Mouse (Mus musculus) embryonic facial prominence, embryonic 11.5 days (tissue): ENCODE results near the gene 2300003K06Rik. TPM values are rescaled to one million over a fixed set of nuclear protein-coding genes. Genes with fewer than 3 reads are reported as not detected.

Experiments
- polyA plus RNA-seq: library from polyadenylated mRNA; unstranded; fragments of >200 nt; fragmentation: Nextera tagmentation; extraction: Ambion mirVana; gene quantifications from 2 replicates; pipeline ENCODE4 v1.2.1, GENCODE M21; 2014

Gene 2300003K06Rik
- polyA plus RNA-seq, 1 experiment from 2014 or later = not detected

Other genes starting within 250 kb of the 2300003K06Rik start
- not detected in 2 replicates for gene Krtap1-3, start 246.7 kb downstream of the 2300003K06Rik start, polyA plus RNA-seq
- gene Krtap9-3, start 240.0 kb downstream of the 2300003K06Rik start, polyA plus RNA-seq = not detected in 2 replicates
- not detected in 2 replicates for gene Gm11938, start 234.8 kb downstream of the 2300003K06Rik start, polyA plus RNA-seq
- not detected in 2 replicates for gene Gm11937, start 227.9 kb downstream of the 2300003K06Rik start, polyA plus RNA-seq
- gene Krtap2-4, start 223.2 kb downstream of the 2300003K06Rik start, polyA plus RNA-seq = not detected in 2 replicates
- gene Gm11562, start 217.6 kb downstream of the 2300003K06Rik start, polyA plus RNA-seq = not detected in 2 replicates
- gene Krtap4-1, start 209.8 kb downstream of the 2300003K06Rik start, polyA plus RNA-seq = not detected in 2 replicates
- not detected in 2 replicates for gene Krtap4-2, start 203.0 kb downstream of the 2300003K06Rik start, polyA plus RNA-seq
- gene Krtap4-7, start 194.0 kb downstream of the 2300003K06Rik start, polyA plus RNA-seq = not detected in 2 replicates
- not detected in 2 replicates for gene Gm11555, start 187.8 kb downstream of the 2300003K06Rik start, polyA plus RNA-seq
- not detected in 2 replicates for gene Gm11563, start 179.1 kb downstream of the 2300003K06Rik start, polyA plus RNA-seq
- not detected in 2 replicates for gene Krtap4-6, start 172.1 kb downstream of the 2300003K06Rik start, polyA plus RNA-seq
- not detected in 2 replicates for gene Gm14190, start 147.3 kb downstream of the 2300003K06Rik start, polyA plus RNA-seq
- gene Gm14180, start 103.8 kb downstream of the 2300003K06Rik start, polyA plus RNA-seq = not detected in 2 replicates
- gene Gm11595, start 65.2 kb downstream of the 2300003K06Rik start, polyA plus RNA-seq = not detected in 2 replicates
- not detected in 2 replicates for gene Krtap4-8, start 57.4 kb downstream of the 2300003K06Rik start, polyA plus RNA-seq
- not detected in 2 replicates for gene Krtap4-9, start 52.9 kb downstream of the 2300003K06Rik start, polyA plus RNA-seq
- not detected in 2 replicates for gene Gm11596, start 44.6 kb downstream of the 2300003K06Rik start, polyA plus RNA-seq
- gene Gm11569, start 39.1 kb downstream of the 2300003K06Rik start, polyA plus RNA-seq = not detected in 2 replicates
- not detected in 2 replicates for gene Gm11554, start 33.6 kb downstream of the 2300003K06Rik start, polyA plus RNA-seq
- gene Krtap4-13, start 28.2 kb downstream of the 2300003K06Rik start, polyA plus RNA-seq = not detected in 2 replicates
- gene Gm11564, start 22.4 kb downstream of the 2300003K06Rik start, polyA plus RNA-seq = not detected in 2 replicates
- not detected in 2 replicates for gene Krtap4-16, start 13.5 kb upstream of the 2300003K06Rik start, polyA plus RNA-seq
- gene Gm11568, start 19.9 kb upstream of the 2300003K06Rik start, polyA plus RNA-seq = not detected in 2 replicates
- gene Gm11559, start 26.4 kb upstream of the 2300003K06Rik start, polyA plus RNA-seq = not detected in 2 replicates
- not detected in 2 replicates for gene Krtap9-1, start 35.3 kb upstream of the 2300003K06Rik start, polyA plus RNA-seq
- gene Gm11567, start 41.1 kb upstream of the 2300003K06Rik start, polyA plus RNA-seq = not detected in 2 replicates
- gene Krtap31-1, start 69.9 kb upstream of the 2300003K06Rik start, polyA plus RNA-seq = not detected in 2 replicates
- gene Gm11565, start 76.7 kb upstream of the 2300003K06Rik start, polyA plus RNA-seq = not detected in 2 replicates
- gene Krtap31-2, start 98.2 kb upstream of the 2300003K06Rik start, polyA plus RNA-seq = not detected in 2 replicates
- not detected in 2 replicates for gene Krtap9-5, start 110.4 kb upstream of the 2300003K06Rik start, polyA plus RNA-seq
- not detected in 2 replicates for gene Krtap29-1, start 141.0 kb upstream of the 2300003K06Rik start, polyA plus RNA-seq
- not detected in 2 replicates for gene Krtap16-1, start 148.5 kb upstream of the 2300003K06Rik start, polyA plus RNA-seq
- gene Krtap17-1, start 155.9 kb upstream of the 2300003K06Rik start, polyA plus RNA-seq = not detected in 2 replicates
- gene Krt33a, start 178.1 kb upstream of the 2300003K06Rik start, polyA plus RNA-seq = not detected in 2 replicates
- not detected in 2 replicates for gene Krt33b, start 191.8 kb upstream of the 2300003K06Rik start, polyA plus RNA-seq
- gene Krt34, start 203.5 kb upstream of the 2300003K06Rik start, polyA plus RNA-seq = not detected in 2 replicates
- gene Krt31, start 212.5 kb upstream of the 2300003K06Rik start, polyA plus RNA-seq = not detected in 2 replicates